Mouse (Mus musculus) CH12.LX (cell line): Measurements from ENCODE around the gene Lancl3.

ENCODE experiments used
- BHLHE40 ChIP-seq: IDR thresholded peaks from 2 replicates; pipeline ENCODE4 v1.6.1; 2011; ENCODE audit warnings: mild to moderate bottlenecking, low read depth, low read length, improper control_type of control experiment
- CHD1 ChIP-seq: IDR thresholded peaks from 2 replicates; pipeline ENCODE4 v1.6.1; 2012; ENCODE audit warnings: low read depth, low read length, improper control_type of control experiment, inconsistent platforms
- CTCF ChIP-seq, 2 experiments: IDR thresholded peaks in 1 of 2; conservative IDR thresholded peaks in 1 of 2; 2 replicates each; pipeline ENCODE4 v1.5.1; 2011 to 2012; ENCODE audit warnings: low read depth in 2 of 2, low read length in 2 of 2, improper control_type of control experiment in 1 of 2, inconsistent platforms in 1 of 2, mild to moderate bottlenecking in 1 of 2, moderate library complexity in 1 of 2
- EP300 ChIP-seq: IDR thresholded peaks from 2 replicates; pipeline ENCODE4 v1.6.1; 2011; ENCODE audit warnings: low read length, improper control_type of control experiment
- GABPA ChIP-seq: IDR thresholded peaks from 2 replicates; pipeline ENCODE4 v1.6.1; 2012; ENCODE audit warnings: low read depth, low read length, improper control_type of control experiment, inconsistent platforms; ENCODE audit not compliant: insufficient replicate concordance
- JUND ChIP-seq: conservative IDR thresholded peaks from 2 replicates; pipeline ENCODE4 v1.6.1; 2011; ENCODE audit warnings: low read depth, low read length, improper control_type of control experiment
- MAZ ChIP-seq: IDR thresholded peaks from 2 replicates; pipeline ENCODE4 v1.6.1; 2012; ENCODE audit warnings: low read depth, mild to moderate bottlenecking, inconsistent platforms, low read length, improper control_type of control experiment, moderate library complexity
- MXI1 ChIP-seq: IDR thresholded peaks from 2 replicates; pipeline ENCODE4 v1.6.1; 2011; ENCODE audit warnings: mild to moderate bottlenecking, low read depth, low read length, improper control_type of control experiment
- POLR2A ChIP-seq: IDR thresholded peaks from 2 replicates; pipeline ENCODE4 v1.6.1; 2011; ENCODE audit warnings: low read depth, mild to moderate bottlenecking, improper control_type of control experiment, low read length
- RCOR1 ChIP-seq: conservative IDR thresholded peaks from 2 replicates; pipeline ENCODE4 v1.6.1; 2012; ENCODE audit warnings: low read depth, mild to moderate bottlenecking, inconsistent platforms, low read length, improper control_type of control experiment
- TBP ChIP-seq: conservative IDR thresholded peaks from 2 replicates; pipeline ENCODE4 v1.6.1; 2011; ENCODE audit warnings: low read depth, low read length, improper control_type of control experiment
- TCF12 ChIP-seq: IDR thresholded peaks from 2 replicates; pipeline ENCODE4 v1.6.1; 2014; ENCODE audit warnings: low read depth, mild to moderate bottlenecking, inconsistent platforms, low read length, improper control_type of control experiment
- ZC3H11A ChIP-seq: IDR thresholded peaks from 2 replicates; pipeline ENCODE4 v1.6.1; 2012; ENCODE audit warnings: low read depth, mild to moderate bottlenecking, inconsistent platforms, low read length, improper control_type of control experiment

DNA sequence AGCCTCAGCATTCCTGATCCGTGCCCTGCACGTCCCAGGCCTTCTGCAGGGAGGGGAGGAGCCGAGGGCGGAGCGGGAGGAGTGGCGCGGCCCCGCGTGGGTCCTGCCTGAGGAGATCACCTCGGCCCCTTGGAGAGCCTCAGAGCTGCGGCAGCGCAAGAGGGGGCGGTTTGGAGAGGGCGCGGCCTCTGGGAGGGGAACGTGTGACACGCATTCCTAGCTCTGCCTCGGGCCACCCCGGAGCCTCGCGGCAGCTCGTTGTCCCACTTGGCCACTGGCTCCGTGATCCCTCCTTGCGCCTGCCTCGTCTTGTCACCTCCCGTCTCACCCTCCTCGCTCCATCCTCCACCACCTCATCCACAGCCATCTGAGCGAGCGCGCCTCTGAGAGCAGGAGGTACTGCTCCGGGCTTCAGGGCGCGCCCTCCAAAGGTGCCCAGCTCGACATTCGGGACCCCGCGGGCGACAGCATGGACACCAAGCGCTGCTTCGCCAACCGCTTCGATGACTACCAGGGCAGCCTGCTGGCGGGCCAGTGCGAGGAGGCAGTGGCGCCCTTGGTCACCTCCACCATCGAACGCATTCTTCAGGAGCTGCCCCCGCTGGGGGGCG, at the start of gene Lancl3:
- no peak for TF ChIP-seq EP300
- TF ChIP-seq POLR2A: no peak
- TF ChIP-seq RCOR1: no peak
- no peak for TF ChIP-seq CTCF (conservative IDR thresholded peaks at IDR 0.05 in 1 of 2, IDR thresholded peaks at IDR 0.05 in 1 of 2; ENCODE audit: low read depth in 2 of 2, low read length in 2 of 2)
- no peak for TF ChIP-seq JUND
- no peak for TF ChIP-seq MXI1
- no peak for TF ChIP-seq ZC3H11A
- TF ChIP-seq MAZ: no peak
- no peak for TF ChIP-seq GABPA
- TF ChIP-seq TCF12: no peak
- no peak for TF ChIP-seq TBP
- TF ChIP-seq BHLHE40: no peak
- TF ChIP-seq CHD1: no peak
